Mouse (Mus musculus) CH12.LX (cell line): ENCODE results near the gene Cst8. TPM values are rescaled to one million over a fixed set of nuclear protein-coding genes. Genes with fewer than 3 reads are reported as not detected.

Experiments used
- DNase-seq: peaks from one replicate; pipeline ENCODE4 v3.0.0-alpha.2; 2013; ENCODE audit errors: extremely low read depth
- H3K27ac ChIP-seq: 2 replicates; pipeline ENCODE4 v1.5.1; 2012; ENCODE audit warnings: low read depth, mild to moderate bottlenecking, control low read depth, moderate library complexity; ENCODE audit not compliant: insufficient read depth
- H3K27me3 ChIP-seq: replicated peaks from 2 replicates; pipeline ENCODE3; 2012; ENCODE audit warnings: inconsistent platforms
- H3K36me3 ChIP-seq, 2 experiments: replicated peaks in 1 of 2; 2 replicates each; pipeline versions ENCODE3 to v1.6.1; 2012; ENCODE audit warnings: inconsistent platforms in 1 of 2, low read length in 1 of 2, mild to moderate bottlenecking in 1 of 2, mixed read lengths in 1 of 2, moderate library complexity in 1 of 2; ENCODE audit not compliant: control insufficient read depth in 1 of 2, insufficient read depth in 1 of 2
- H3K4me1 ChIP-seq, 2 experiments: 2 replicates each; pipeline ENCODE4 v1.6.1; 2012; ENCODE audit warnings: inconsistent platforms in 1 of 2, moderate library complexity in 1 of 2; ENCODE audit not compliant: insufficient read depth in 2 of 2, control insufficient read depth in 1 of 2
- H3K4me2 ChIP-seq: 2 replicates; pipeline ENCODE4 v1.6.1; 2012; ENCODE audit warnings: low read depth, mild to moderate bottlenecking, control low read depth; ENCODE audit not compliant: poor library complexity, insufficient read depth, severe bottlenecking
- H3K4me3 ChIP-seq, 3 experiments: fragments of 150-350 bp in 1 of 3; sonication (generic) in 1 of 3; replicated peaks in 1 of 3; 2 replicates each; pipeline versions ENCODE3 to v1.5.1; 2011 to 2012; ENCODE audit warnings: low read depth in 2 of 3, low read length in 2 of 3, mild to moderate bottlenecking in 2 of 3, moderate library complexity in 2 of 3, control low read depth in 1 of 3, improper control_type of control experiment in 1 of 3, inconsistent platforms in 1 of 3, mixed read lengths in 1 of 3; ENCODE audit not compliant: poor library complexity in 1 of 3
- H3K79me2 ChIP-seq: replicated peaks from 2 replicates; pipeline ENCODE4 v1.6.1; 2012; ENCODE audit warnings: mild to moderate bottlenecking, moderate library complexity; ENCODE audit not compliant: control insufficient read depth, poor library complexity, insufficient read depth, severe bottlenecking; ENCODE audit errors: extremely low read depth
- H3K9ac ChIP-seq: 2 replicates; pipeline ENCODE4 v1.6.1; 2012; ENCODE audit warnings: low read depth, mild to moderate bottlenecking, control low read depth, moderate library complexity; ENCODE audit not compliant: insufficient read depth
- H3K9me3 ChIP-seq: replicated peaks from 2 replicates; pipeline ENCODE3; 2012; ENCODE audit warnings: low read length, inconsistent platforms, mixed read lengths
- BHLHE40 ChIP-seq: IDR thresholded peaks from 2 replicates; pipeline ENCODE4 v1.6.1; 2011; ENCODE audit warnings: mild to moderate bottlenecking, low read depth, low read length, improper control_type of control experiment
- CHD2 ChIP-seq: IDR thresholded peaks from 2 replicates; pipeline ENCODE4 v1.6.1; 2011; ENCODE audit warnings: low read length, improper control_type of control experiment
- CTCF ChIP-seq, 2 experiments: IDR thresholded peaks in 1 of 2; conservative IDR thresholded peaks in 1 of 2; 2 replicates each; pipeline ENCODE4 v1.5.1; 2011 to 2012; ENCODE audit warnings: low read depth in 2 of 2, low read length in 2 of 2, improper control_type of control experiment in 1 of 2, inconsistent platforms in 1 of 2, mild to moderate bottlenecking in 1 of 2, moderate library complexity in 1 of 2
- E2F4 ChIP-seq: IDR thresholded peaks from 2 replicates; pipeline ENCODE4 v1.6.1; 2011; ENCODE audit warnings: low read depth, low read length, improper control_type of control experiment; ENCODE audit not compliant: insufficient replicate concordance
- EP300 ChIP-seq: IDR thresholded peaks from 2 replicates; pipeline ENCODE4 v1.6.1; 2011; ENCODE audit warnings: low read length, improper control_type of control experiment
- ETS1 ChIP-seq: conservative IDR thresholded peaks from 2 replicates; pipeline ENCODE4 v1.6.1; 2012; ENCODE audit warnings: low read depth, mild to moderate bottlenecking, inconsistent platforms, low read length, improper control_type of control experiment, moderate library complexity
- GABPA ChIP-seq: IDR thresholded peaks from 2 replicates; pipeline ENCODE4 v1.6.1; 2012; ENCODE audit warnings: low read depth, low read length, improper control_type of control experiment, inconsistent platforms; ENCODE audit not compliant: insufficient replicate concordance
- IRF4 ChIP-seq: IDR thresholded peaks from 2 replicates; pipeline ENCODE4 v1.6.1; 2014; ENCODE audit warnings: low read depth, mild to moderate bottlenecking, inconsistent platforms, low read length, improper control_type of control experiment
- JUN ChIP-seq: IDR thresholded peaks from 2 replicates; pipeline ENCODE4 v1.6.1; 2011; ENCODE audit warnings: low read depth, mild to moderate bottlenecking, low read length, improper control_type of control experiment, moderate library complexity; ENCODE audit not compliant: insufficient read depth
- JUND ChIP-seq: conservative IDR thresholded peaks from 2 replicates; pipeline ENCODE4 v1.6.1; 2011; ENCODE audit warnings: low read depth, low read length, improper control_type of control experiment
- MAFK ChIP-seq: IDR thresholded peaks from 2 replicates; pipeline ENCODE4 v1.6.1; 2011; ENCODE audit warnings: low read length, improper control_type of control experiment; ENCODE audit not compliant: insufficient replicate concordance
- MAX ChIP-seq: IDR thresholded peaks from 2 replicates; pipeline ENCODE4 v1.6.1; 2011; ENCODE audit warnings: low read length, improper control_type of control experiment
- MEF2A ChIP-seq: IDR thresholded peaks from 2 replicates; pipeline ENCODE4 v1.6.1; 2014; ENCODE audit warnings: low read depth, mild to moderate bottlenecking, inconsistent platforms, low read length, improper control_type of control experiment, borderline replicate concordance
- PAX5 ChIP-seq: IDR thresholded peaks from 2 replicates; pipeline ENCODE4 v1.6.1; 2012; ENCODE audit warnings: low read length, inconsistent platforms, mixed read lengths
- POLR2AphosphoS2 ChIP-seq: IDR thresholded peaks from 2 replicates; pipeline ENCODE4 v1.6.1; 2011; ENCODE audit warnings: low read depth, low read length, improper control_type of control experiment
- RAD21 ChIP-seq: IDR thresholded peaks from 2 replicates; pipeline ENCODE4 v1.6.1; 2011; ENCODE audit warnings: low read depth, mild to moderate bottlenecking, low read length, improper control_type of control experiment, moderate library complexity
- SMC3 ChIP-seq: IDR thresholded peaks from 2 replicates; pipeline ENCODE4 v1.6.1; 2011; ENCODE audit warnings: low read depth, low read length, improper control_type of control experiment
- USF1 ChIP-seq: IDR thresholded peaks from 2 replicates; pipeline ENCODE4 v1.6.1; 2014; ENCODE audit warnings: low read depth, mild to moderate bottlenecking, inconsistent platforms, low read length, improper control_type of control experiment
- ZC3H11A ChIP-seq: IDR thresholded peaks from 2 replicates; pipeline ENCODE4 v1.6.1; 2012; ENCODE audit warnings: low read depth, mild to moderate bottlenecking, inconsistent platforms, low read length, improper control_type of control experiment
- ZNF384 ChIP-seq: IDR thresholded peaks from 2 replicates; pipeline ENCODE4 v1.6.1; 2012; ENCODE audit warnings: low read depth, low read length, improper control_type of control experiment, inconsistent platforms
- dilution Hi-C: fragments of 300-500 bp; cut with MboI; formaldehyde crosslinking; loops from 2 replicates; pipeline ENCODE4 v1.14.3; 2020; ENCODE audit warnings: low sequenced_read_pairs; ENCODE audit not compliant: extremely low pct_unique_long_range_greater_than_20kb, extremely low pct_ligation_motif_present
- in situ Hi-C: fragments of 300-500 bp; cut with MboI; formaldehyde crosslinking; loops from 3 replicates; pipeline ENCODE4 v1.14.3; 2019; ENCODE audit warnings: low sequenced_read_pairs, low pct_ligation_motif_present, low pct_unique_long_range_greater_than_20kb, mixed read lengths
- polyA plus RNA-seq: library from polyadenylated mRNA; unstranded; fragments of >175 nt; gene quantifications from 2 replicates; pipeline ENCODE4 v1.2.1, GENCODE M21; 2012; ENCODE audit warnings: low read depth; ENCODE audit not compliant: insufficient read length
- total RNA-seq, 2 experiments: library from RNA; depleted of rRNA; stranded (reverse); fragments of 300-350 nt in 1 of 2; fragments of >200 nt in 1 of 2; gene quantifications; 2 replicates each; pipeline ENCODE4 v1.2.3; 2012 to 2014

Cst8 gene
- total and polyA plus RNA-seq, 3 experiments, result not detected

- TF ChIP-seq RAD21, result peak; percentile 65
- TF ChIP-seq SMC3, result peak; percentile 60
- no peak for TF ChIP-seq E2F4
- peak; percentile 5; the same call in 1 of the 2 replicates for TF ChIP-seq BHLHE40
- TF ChIP-seq JUND, result 0 out of 2 replicates have a peak, but pooled peaks have one; percentile 36
- peak; percentile 41 to 78 for TF ChIP-seq CTCF (conservative IDR thresholded peaks at IDR 0.05 in 1 of 2, IDR thresholded peaks at IDR 0.05 in 1 of 2; ENCODE audit: low read depth in 2 of 2, low read length in 2 of 2)
- TF ChIP-seq JUN, result peak; percentile 15; the same call in 1 of the 2 replicates
- no peak for TF ChIP-seq CHD2
- TF ChIP-seq EP300, result no peak
- no peak for TF ChIP-seq ZC3H11A
- no peak for TF ChIP-seq GABPA
- no peak for TF ChIP-seq ZNF384
- no peak; the same call in 1 of the 2 replicates for TF ChIP-seq IRF4
- no peak for TF ChIP-seq USF1
- no peak for TF ChIP-seq ETS1
- TF ChIP-seq, all 38 proteins: peak for 6
- Histone ChIP-seq H3K9ac (no peak overlapping the region), H3K4me2 (peak overlapping the region; percentile 96), H3K79me2 (no peaks in the 10 kb centered on the region), H3K36me3 (no peaks in the 10 kb centered on the region), H3K27me3 (peaks cover 13% of the 10 kb centered on the region), H3K9me3 (no peaks in the 10 kb centered on the region), H3K4me1 (peaks cover 2 to 3% of the 10 kb centered on the region in 2 experiments; a peak in 2 of 4 replicates), H3K4me3 (peak overlapping the region; percentile 45 to 47 (median 46)), H3K27ac (no peak overlapping the region)
- in situ Hi-C loops (no loop called here), dilution Hi-C loops (no loop called here)
- peak; percentile 94 for DNase-seq
These were observed 46.4 kb upstream of the Cst8 start for GRCm38 (mm10) chr2:148751893-148752813.

GRCm38 (mm10) chr2:148754310-148754846, 44.2 kb upstream of the Cst8 start:
- H3K27ac ChIP-seq, result no peak overlapping the region
- peaks cover 11% of the 10 kb centered on the region for H3K27me3 ChIP-seq
- DNase-seq, result no peak
- no peak for TF ChIP-seq MAFK
- no peak for TF ChIP-seq POLR2AphosphoS2
- TF ChIP-seq CTCF (conservative IDR thresholded peaks at IDR 0.05 in 1 of 2, IDR thresholded peaks at IDR 0.05 in 1 of 2; ENCODE audit: low read depth in 2 of 2, low read length in 2 of 2), result no peak
- TF ChIP-seq MEF2A, result no peak
- no peak for TF ChIP-seq ZC3H11A
- no peak for TF ChIP-seq MAX
- TF ChIP-seq PAX5, result no peak
- no peak overlapping the region for H3K9ac ChIP-seq
- no peaks in the 10 kb centered on the region for H3K79me2 ChIP-seq
- H3K4me2 ChIP-seq, result no peak overlapping the region
- no peaks in the 10 kb centered on the region for H3K9me3 ChIP-seq
- no peak overlapping the region for H3K4me3 ChIP-seq
- dilution Hi-C loops, result no loop called here
- in situ Hi-C loops, result no loop called here
- H3K4me1 ChIP-seq, result peaks cover 2 to 3% of the 10 kb centered on the region in 2 experiments; a peak in 2 of 4 replicates
- H3K36me3 ChIP-seq, result no peaks in the 10 kb centered on the region
